Mouse (Mus musculus) naive thymus-derived CD4-positive, alpha-beta T cell, adult 2 months (primary cell): Measurements from ENCODE around the gene Adamts7.

ENCODE experiments used
- DNase-seq: peaks from one replicate; pipeline ENCODE4 v3.0.0-alpha.2; 2011; ENCODE audit warnings: low read depth

Gene Adamts7

GRCm38 (mm10) chr9:90146869-90147268 is 16.0 kb upstream of the Adamts7 start:
- no peak for DNase-seq

GRCm38 (mm10) chr9:90162243-90162925 is 485 bp upstream of the Adamts7 start:
- no peak for DNase-seq

GRCm38 (mm10) chr9:90163749-90164095 is 853 bp downstream of the Adamts7 start:
- DNase-seq, result no peak

GRCm38 (mm10) chr9:90164670-90165453 is 2.0 kb downstream of the Adamts7 start:
- no peak for DNase-seq

- no peak for DNase-seq
Observed at GRCm38 (mm10) chr9:90165590-90165989, 2.7 kb downstream of the Adamts7 start.

- DNase-seq, result no peak
Observed at GRCm38 (mm10) chr9:90166615-90167014, 3.7 kb downstream of the Adamts7 start.

- DNase-seq, result no peak
Observed at GRCm38 (mm10) chr9:90169965-90170364, 7.1 kb downstream of the Adamts7 start.

- no peak for DNase-seq
Observed at GRCm38 (mm10) chr9:90171421-90171820, 8.6 kb downstream of the Adamts7 start.

- no peak for DNase-seq
Observed at GRCm38 (mm10) chr9:90172528-90173321, 9.9 kb downstream of the Adamts7 start.

GRCm38 (mm10) chr9:90173330-90173729 is 10.5 kb downstream of the Adamts7 start:
- DNase-seq, result no peak

GRCm38 (mm10) chr9:90179409-90179808 is 16.5 kb downstream of the Adamts7 start:
- DNase-seq, result no peak

- no peak for DNase-seq
Observed at GRCm38 (mm10) chr9:90181656-90182388, 19.0 kb downstream of the Adamts7 start.

- no peak for DNase-seq
Observed at GRCm38 (mm10) chr9:90182636-90183421, 20.0 kb downstream of the Adamts7 start.

- no peak for DNase-seq
Observed at GRCm38 (mm10) chr9:90183550-90183949, 20.7 kb downstream of the Adamts7 start.

- DNase-seq, result no peak
Observed at GRCm38 (mm10) chr9:90184116-90184515, 21.2 kb downstream of the Adamts7 start.

- DNase-seq, result no peak
Observed at GRCm38 (mm10) chr9:90185356-90185910, 22.6 kb downstream of the Adamts7 start.

GRCm38 (mm10) chr9:90188893-90189292 is 26.0 kb downstream of the Adamts7 start:
- no peak for DNase-seq

GRCm38 (mm10) chr9:90189391-90189790 is 26.5 kb downstream of the Adamts7 start:
- no peak for DNase-seq

- no peak for DNase-seq
Observed at GRCm38 (mm10) chr9:90195000-90195399, 32.1 kb downstream of the Adamts7 start.

- no peak for DNase-seq
Observed at GRCm38 (mm10) chr9:90196262-90196661, 33.4 kb downstream of the Adamts7 start.

GRCm38 (mm10) chr9:90197116-90197665 is 34.3 kb downstream of the Adamts7 start:
- no peak for DNase-seq
